Mouse (Mus musculus): ENCODE measurements around the gene C87436.

GRCm38 (mm10) chr6:86481871-86482270 lies 43.7 kb downstream of the C87436 start:
- TF ChIP-seq CTCF (conservative IDR thresholded peaks at IDR 0.05; ENCODE audit: insufficient read depth, insufficient read length, low read depth, low read length) (no peak), POLR2A (IDR thresholded peaks at IDR 0.05; ENCODE audit: low read depth, low read length) (no peak)

Measured in kidney, adult 2 months (tissue).